Mouse (Mus musculus) MEL (cell line): Measurements from ENCODE around the gene Ccnd1. TPM values are rescaled to one million over a fixed set of nuclear protein-coding genes. Genes with fewer than 3 reads are reported as not detected.

Experiments used
- DNase-seq: peaks from one replicate; pipeline ENCODE4 v3.0.0; 2011; ENCODE audit warnings: low read depth, low spot score
- H3K27ac ChIP-seq: 2 replicates; pipeline ENCODE4 v1.5.1; 2012; ENCODE audit warnings: low read depth, mild to moderate bottlenecking, control low read depth, low read length, moderate library complexity; ENCODE audit not compliant: control insufficient read depth
- H3K27me3 ChIP-seq, 2 experiments: fragments of 150-350 bp in 1 of 2; sonication (generic) in 1 of 2; 2 replicates each; pipeline ENCODE4 v1.6.1; 2012; ENCODE audit warnings: low read length in 2 of 2, mild to moderate bottlenecking in 2 of 2, improper control_type of control experiment in 1 of 2, moderate library complexity in 1 of 2; ENCODE audit not compliant: insufficient read depth in 2 of 2, control insufficient read depth in 1 of 2
- H3K36me3 ChIP-seq, 2 experiments: 2 replicates each; pipeline ENCODE4 v1.6.1; 2012 to 2014; ENCODE audit warnings: low read length in 2 of 2, improper control_type of control experiment in 1 of 2, inconsistent platforms in 1 of 2, mild to moderate bottlenecking in 1 of 2; ENCODE audit not compliant: insufficient read depth in 2 of 2, control insufficient read depth in 1 of 2
- H3K4me1 ChIP-seq, 2 experiments: fragments of 150-350 bp in 1 of 2; sonication (generic) in 1 of 2; 2 replicates each; pipeline ENCODE4 v1.6.1; 2012; ENCODE audit warnings: low read length in 2 of 2, improper control_type of control experiment in 1 of 2, mild to moderate bottlenecking in 1 of 2; ENCODE audit not compliant: insufficient read depth in 2 of 2, control insufficient read depth in 1 of 2
- H3K4me3 ChIP-seq, 2 experiments: fragments of 150-350 bp in 1 of 2; sonication (generic) in 1 of 2; 2 replicates each; pipeline ENCODE4 v1.5.1; 2012; ENCODE audit warnings: low read depth in 2 of 2, low read length in 2 of 2, mild to moderate bottlenecking in 2 of 2, moderate library complexity in 2 of 2, control low read depth in 1 of 2, improper control_type of control experiment in 1 of 2; ENCODE audit not compliant: control insufficient read depth in 1 of 2, insufficient read depth in 1 of 2
- H3K79me2 ChIP-seq: 2 replicates; pipeline ENCODE4 v1.6.1; 2012; ENCODE audit warnings: mild to moderate bottlenecking, low read length, moderate library complexity; ENCODE audit not compliant: control insufficient read depth, poor library complexity, insufficient read depth
- H3K9ac ChIP-seq: 2 replicates; pipeline ENCODE4 v1.6.1; 2012; ENCODE audit warnings: low read depth, mild to moderate bottlenecking, control low read depth, low read length, moderate library complexity; ENCODE audit not compliant: control insufficient read depth, poor library complexity, severe bottlenecking
- H3K9me3 ChIP-seq: fragments of 150-350 bp; sonication (generic); replicated peaks from 2 replicates; pipeline ENCODE4 v1.6.1; 2012; ENCODE audit warnings: mild to moderate bottlenecking, low read length, improper control_type of control experiment, moderate library complexity; ENCODE audit not compliant: insufficient read depth
- BHLHE40 ChIP-seq: IDR thresholded peaks from 2 replicates; pipeline ENCODE4 v1.6.1; 2012; ENCODE audit warnings: low read depth, mild to moderate bottlenecking, inconsistent platforms, low read length, improper control_type of control experiment, borderline replicate concordance
- CHD2 ChIP-seq: IDR thresholded peaks from 2 replicates; pipeline ENCODE4 v1.6.1; 2011; ENCODE audit warnings: low read length, improper control_type of control experiment
- CTCF ChIP-seq, 3 experiments: IDR thresholded peaks in 2 of 3; conservative IDR thresholded peaks in 1 of 3; 2 replicates each; pipeline ENCODE4 v1.5.1; 2011 to 2012; ENCODE audit warnings: low read length in 3 of 3, low read depth in 2 of 3, mild to moderate bottlenecking in 2 of 3, improper control_type of control experiment in 1 of 3, inconsistent platforms in 1 of 3, mixed read lengths in 1 of 3, moderate library complexity in 1 of 3; ENCODE audit not compliant: control insufficient read depth in 1 of 3, insufficient read depth in 1 of 3, poor library complexity in 1 of 3, severe bottlenecking in 1 of 3
- E2F4 ChIP-seq: IDR thresholded peaks from 2 replicates; pipeline ENCODE4 v1.6.1; 2011; ENCODE audit warnings: low read depth, low read length, improper control_type of control experiment, borderline replicate concordance
- EP300 ChIP-seq, 2 experiments: IDR thresholded peaks; 2 replicates each; pipeline ENCODE4 v1.6.1; 2011; ENCODE audit warnings: improper control_type of control experiment in 2 of 2, low read length in 2 of 2, low read depth in 1 of 2, mild to moderate bottlenecking in 1 of 2
- ETS1 ChIP-seq: IDR thresholded peaks from 2 replicates; pipeline ENCODE4 v1.6.1; 2012; ENCODE audit warnings: low read depth, mild to moderate bottlenecking, inconsistent platforms, low read length, improper control_type of control experiment, moderate library complexity
- KAT2A ChIP-seq: conservative IDR thresholded peaks from 2 replicates; pipeline ENCODE4 v1.6.1; 2012; ENCODE audit warnings: low read depth, low read length, improper control_type of control experiment, inconsistent platforms
- MYB ChIP-seq: IDR thresholded peaks from 2 replicates; pipeline ENCODE4 v1.6.1; 2011; ENCODE audit warnings: mild to moderate bottlenecking, low read depth, low read length, improper control_type of control experiment
- POLR2A ChIP-seq, 2 experiments: IDR thresholded peaks; 2 replicates each; pipeline ENCODE4 v1.6.1; 2011 to 2012; ENCODE audit warnings: low read length in 2 of 2, mild to moderate bottlenecking in 2 of 2, control low read depth in 1 of 2, improper control_type of control experiment in 1 of 2, low read depth in 1 of 2, moderate library complexity in 1 of 2; ENCODE audit not compliant: control insufficient read depth in 1 of 2, insufficient read depth in 1 of 2, poor library complexity in 1 of 2
- POLR2AphosphoS2 ChIP-seq: IDR thresholded peaks from 2 replicates; pipeline ENCODE4 v1.6.1; 2011; ENCODE audit warnings: low read length, improper control_type of control experiment
- RAD21 ChIP-seq: IDR thresholded peaks from 2 replicates; pipeline ENCODE4 v1.6.1; 2011; ENCODE audit warnings: mild to moderate bottlenecking, low read depth, low read length, improper control_type of control experiment
- SIN3A ChIP-seq: IDR thresholded peaks from 2 replicates; pipeline ENCODE4 v1.6.1; 2012; ENCODE audit warnings: low read length, improper control_type of control experiment, inconsistent platforms
- SMC3 ChIP-seq: IDR thresholded peaks from 2 replicates; pipeline ENCODE4 v1.6.1; 2011; ENCODE audit warnings: low read depth, low read length, improper control_type of control experiment
- TCF12 ChIP-seq: IDR thresholded peaks from 2 replicates; pipeline ENCODE4 v1.6.1; 2014; ENCODE audit warnings: low read depth, mild to moderate bottlenecking, inconsistent platforms, low read length, improper control_type of control experiment, moderate library complexity
- USF1 ChIP-seq: IDR thresholded peaks from 2 replicates; pipeline ENCODE4 v1.6.1; 2014; ENCODE audit warnings: low read depth, mild to moderate bottlenecking, inconsistent platforms, low read length, improper control_type of control experiment, moderate library complexity
- USF2 ChIP-seq, 2 experiments: IDR thresholded peaks; 2 replicates each; pipeline ENCODE4 v1.6.1; 2011 to 2012; ENCODE audit warnings: improper control_type of control experiment in 2 of 2, low read length in 2 of 2, borderline replicate concordance in 1 of 2, inconsistent platforms in 1 of 2, low read depth in 1 of 2, mild to moderate bottlenecking in 1 of 2; ENCODE audit not compliant: insufficient read depth in 1 of 2
- ZKSCAN1 ChIP-seq: IDR thresholded peaks from 2 replicates; pipeline ENCODE4 v1.6.1; 2012; ENCODE audit warnings: low read depth, mild to moderate bottlenecking, inconsistent platforms, low read length, improper control_type of control experiment, moderate library complexity
- polyA plus RNA-seq, 2 experiments: library from polyadenylated mRNA; stranded (reverse) in 1 of 2; unstranded in 1 of 2; fragments of >175 nt in 1 of 2; fragments of >200 nt in 1 of 2; gene quantifications; 2 replicates each; pipeline versions ENCODE4 v1.2.1 to v1.2.4; 2012; ENCODE audit warnings: low replicate concordance in 2 of 2, low read depth in 1 of 2; ENCODE audit not compliant: insufficient read length in 2 of 2, insufficient read depth in 1 of 2, missing spikeins in 1 of 2
- total RNA-seq: library from RNA; depleted of rRNA; stranded (reverse); fragments of 300-350 nt; gene quantifications from 2 replicates; pipeline ENCODE4 v1.2.3, GENCODE M21; 2012

Gene Ccnd1
- total and polyA plus RNA-seq, 3 experiments = 0.08 to 0.38 TPM; not detected in 1

GRCm38 (mm10) chr7:144895305-144896111 is 44.2 kb downstream of the Ccnd1 start (continued):
- TF ChIP-seq USF1 (no peak), E2F4 (no peak), POLR2AphosphoS2 (no peak), BHLHE40 (no peak), ZKSCAN1 (no peak)

GRCm38 (mm10) chr7:144894706-144895105 is 45.0 kb downstream of the Ccnd1 start:
- Histone ChIP-seq H3K27ac (peak overlapping the region; percentile 35), H3K9me3 (no peaks in the 10 kb centered on the region), H3K4me3 (peak overlapping the region; percentile 84 to 86), H3K27me3 (no peaks in the 10 kb centered on the region), H3K79me2 (peaks cover 15% of the 10 kb centered on the region), H3K4me1 (peaks cover 5 to 13% of the 10 kb centered on the region in 2 experiments; a peak in 2 of 4 replicates), H3K9ac (peak overlapping the region; percentile 79), H3K36me3 (peaks cover 0 to 9% of the 10 kb centered on the region in 2 experiments; a peak in 2 of 4 replicates)
- DNase-seq = peak; percentile 63
- TF ChIP-seq CHD2 (no peak), KAT2A (no peak), TCF12 (no peak), SIN3A (0 out of 2 replicates have a peak, but pooled peaks have one; percentile 20)

- Histone ChIP-seq H3K27ac (no peak overlapping the region), H3K9me3 (no peaks in the 10 kb centered on the region), H3K36me3 (peaks cover 0 to 9% of the 10 kb centered on the region in 2 experiments; a peak in 2 of 4 replicates), H3K27me3 (no peaks in the 10 kb centered on the region), H3K4me1 (peaks cover 5 to 13% of the 10 kb centered on the region in 2 experiments; a peak in 2 of 4 replicates), H3K9ac (peak overlapping the region; percentile 79), H3K79me2 (peaks cover 15% of the 10 kb centered on the region), H3K4me3 (peak overlapping the region; percentile 84 to 86)
- peak; percentile 64 for DNase-seq
- TF ChIP-seq E2F4 (no peak), EP300 (IDR thresholded peaks at IDR 0.05; ENCODE audit: low read depth in 1 of 2, low read length in 2 of 2) (no peak), USF2 (IDR thresholded peaks at IDR 0.05; ENCODE audit: borderline replicate concordance in 1 of 2, insufficient read depth in 1 of 2, low read depth in 1 of 2, low read length in 2 of 2) (no peak), CTCF (IDR thresholded peaks at IDR 0.05 in 2 of 3, conservative IDR thresholded peaks at IDR 0.05 in 1 of 3; ENCODE audit: control insufficient read depth in 1 of 3, insufficient read depth in 1 of 3, low read depth in 2 of 3, low read length in 3 of 3, poor library complexity in 1 of 3, severe bottlenecking in 1 of 3) (peak; percentile 29 to 51 (median 31); a peak in 5 of 6 replicates), RAD21 (0 out of 2 replicates have a peak, but pooled peaks have one; percentile 18), POLR2A (IDR thresholded peaks at IDR 0.05; ENCODE audit: control insufficient read depth in 1 of 2, insufficient read depth in 1 of 2, low read depth in 1 of 2, low read length in 2 of 2, poor library complexity in 1 of 2) (no peak), SIN3A (no peak), SMC3 (peak; percentile 14), MYB (no peak), ETS1 (no peak)
These were observed 45.5 kb downstream of the Ccnd1 start for GRCm38 (mm10) chr7:144894191-144894590.
